20 mouse cellular contexts compared by ENCODE assay signal in genomic region chr1:71631811-71632210, GRCm38 (mm10). TPM values are rescaled to one million over a fixed set of nuclear protein-coding genes. Genes with fewer than 3 reads are reported as not detected.
DNase-seq lines count a peak whose midpoint lies in the region; ATAC-seq and TF ChIP-seq lines count a peak whose summit lies in the region.
"Had no signal": no experiment of that assay in that cellular context is flagged by ENCODE, and none has a peak within 500 bp of the region (broad histone marks: within the 10 kb centered on the region; RNA-seq: fewer than 3 reads in every experiment).

No protein-coding gene starts in this region.

- no peaks in the 10 kb centered on the region; the same call in 1 of the 2 replicates for H3K79me2 ChIP-seq in liver, adult 2 months (ENCODE audit: control insufficient read depth, insufficient read depth, low read length)
- peaks cover 24% of the 10 kb centered on the region for H3K79me2 ChIP-seq in myocyte (ENCODE audit: control insufficient read depth, insufficient read depth)

- no peak overlapping the region for H3K4me3 ChIP-seq in liver, adult 2 months (ENCODE audit: insufficient read depth, low read depth, low read length)
- H3K4me3 ChIP-seq in liver, embryonic 11.5 days (ENCODE audit: low read depth, low read length), result no peak overlapping the region
- H3K4me3 ChIP-seq in myocyte, result no peak overlapping the region
- H3K4me3 ChIP-seq: embryonic facial prominence, embryonic 10.5 days; embryonic facial prominence, embryonic 12.5 days; forebrain, embryonic 13.5 days; forebrain, embryonic 15.5 days had no signal

- 37% methylated on average over 6 of the region's 6 CpGs for WGBS in liver, adult 2 months
- 86% methylated on average over 6 of the region's 6 CpGs for WGBS in liver, embryonic 11.5 days

- TF ChIP-seq CTCF in liver, adult 2 months (IDR thresholded peaks at IDR 0.05; ENCODE audit: low read depth, low read length), result no peak

- DNase-seq in kidney, adult 8-10 months, result peak; percentile 9 to 33
- DNase-seq in kidney, adult 18-20 months, result no peak
- peak; percentile 86 for DNase-seq in liver, adult 2 months (ENCODE audit: extremely low read depth, low read depth, low spot score)
- no peak for DNase-seq in liver, embryonic 11.5 days (ENCODE audit: low spot score)
- DNase-seq in yolk sac, embryonic 10.5 days (ENCODE audit: low spot score), result peak; percentile 56
- DNase-seq in thymus, postnatal 25 days, result no peak
- DNase-seq: adrenal gland, adult 8-10 months; adrenal gland, postnatal 14 days; adrenal gland, postnatal 36 days; cerebellum, adult 11-12 months; cerebellum, adult 2 months; cerebellum, adult 9-10 months; cerebellum, postnatal 10 days; cerebellum, postnatal 25 days had no signal

- H3K27ac ChIP-seq in liver, adult 2 months (replicated peaks; ENCODE audit: insufficient read depth, low read depth, low read length), result peak overlapping the region; percentile 55
- H3K27ac ChIP-seq in liver, embryonic 11.5 days (ENCODE audit: low read depth, low read length), result no peak overlapping the region
- H3K27ac ChIP-seq: embryonic facial prominence, embryonic 10.5 days; embryonic facial prominence, embryonic 12.5 days; forebrain, embryonic 13.5 days; forebrain, embryonic 15.5 days had no signal

- peaks cover 35% of the 10 kb centered on the region for H3K4me1 ChIP-seq in liver, adult 2 months (ENCODE audit: control insufficient read depth, insufficient read depth, low read length)
- no peaks in the 10 kb centered on the region for H3K4me1 ChIP-seq in liver, embryonic 11.5 days (replicated peaks; ENCODE audit: control insufficient read depth, insufficient read depth, low read length)
- H3K4me1 ChIP-seq: embryonic facial prominence, embryonic 10.5 days; embryonic facial prominence, embryonic 12.5 days; forebrain, embryonic 13.5 days; forebrain, embryonic 15.5 days had no signal

- no peaks in the 10 kb centered on the region for H3K9me3 ChIP-seq in liver, embryonic 11.5 days (ENCODE audit: control insufficient read depth, low read length)
- H3K9me3 ChIP-seq: embryonic facial prominence, embryonic 10.5 days; embryonic facial prominence, embryonic 12.5 days; forebrain, embryonic 13.5 days; forebrain, embryonic 15.5 days had no signal

- peaks cover 64% of the 10 kb centered on the region for H3K36me3 ChIP-seq in liver, adult 2 months (ENCODE audit: control insufficient read depth, insufficient read depth, low read length)
- H3K36me3 ChIP-seq in liver, embryonic 11.5 days (ENCODE audit: control insufficient read depth, insufficient read depth, low read length), result peaks cover 28% of the 10 kb centered on the region
- H3K36me3 ChIP-seq in myocyte (ENCODE audit: control insufficient read depth, insufficient read depth), result peaks cover 96% of the 10 kb centered on the region

- H3K4me2 ChIP-seq in liver, embryonic 11.5 days, result no peak overlapping the region
- no peak overlapping the region for H3K4me2 ChIP-seq in myocyte (ENCODE audit: low read depth)
- H3K4me2 ChIP-seq: embryonic facial prominence, embryonic 12.5 days; forebrain, embryonic 13.5 days; forebrain, embryonic 15.5 days had no signal

- no peak overlapping the region for H3ac ChIP-seq in myocyte (ENCODE audit: control insufficient read depth, insufficient read length)

- ATAC-seq in liver, embryonic 11.5 days (replicated peaks; ENCODE audit: low FRiP score), result no peak
- ATAC-seq: forebrain, embryonic 13.5 days; forebrain, embryonic 15.5 days had no signal

- no peak overlapping the region for H3K9ac ChIP-seq in liver, adult 2 months (ENCODE audit: low read depth, low read length)
- H3K9ac ChIP-seq in liver, embryonic 11.5 days (ENCODE audit: low read depth, low read length), result no peak overlapping the region
- H3K9ac ChIP-seq: embryonic facial prominence, embryonic 12.5 days; forebrain, embryonic 13.5 days; forebrain, embryonic 15.5 days had no signal

- TF ChIP-seq POLR2A in liver, adult 2 months (IDR thresholded peaks at IDR 0.05; ENCODE audit: extremely low read depth, insufficient read depth, low read length), result no peak
- TF ChIP-seq POLR2A in myocyte (IDR thresholded peaks at IDR 0.05; ENCODE audit: insufficient read length, low read depth), result no peak

- no peaks in the 10 kb centered on the region for H3K27me3 ChIP-seq in liver, adult 2 months (ENCODE audit: control insufficient read depth, insufficient read depth, low read length)
- no peaks in the 10 kb centered on the region for H3K27me3 ChIP-seq in liver, embryonic 11.5 days (replicated peaks; ENCODE audit: control insufficient read depth, insufficient read depth, low read length)
- H3K27me3 ChIP-seq in myocyte (ENCODE audit: control insufficient read depth, insufficient read depth, insufficient read length), result no peaks in the 10 kb centered on the region
- H3K27me3 ChIP-seq: embryonic facial prominence, embryonic 12.5 days; forebrain, embryonic 13.5 days; forebrain, embryonic 15.5 days had no signal

TF ChIP-seq in myocyte, 11 proteins besides CTCF, POLR2A, EP300 and RAD21:
- TF ChIP-seq POLR2AphosphoS2 (IDR thresholded peaks at IDR 0.05; ENCODE audit: insufficient read length, low read depth) (peak; percentile 48), REST (IDR thresholded peaks at IDR 0.05; ENCODE audit: insufficient read depth, insufficient read length) (no peak), CEBPB (IDR thresholded peaks at IDR 0.05; ENCODE audit: insufficient read depth, poor library complexity, severe bottlenecking) (no peak), MYOD1 (IDR thresholded peaks at IDR 0.05; ENCODE audit: control insufficient read depth in 1 of 3, insufficient read length in 2 of 3, low read depth in 2 of 3) (no peak), TCF3 (IDR thresholded peaks at IDR 0.05; ENCODE audit: insufficient read length, low read depth) (no peak), TCF12 (IDR thresholded peaks at IDR 0.05; ENCODE audit: insufficient read depth, poor library complexity, severe bottlenecking) (no peak), USF1 (IDR thresholded peaks at IDR 0.05; ENCODE audit: low read depth) (no peak)

RNA-seq across cellular contexts. Expression of gene Fn1, which starts 21.2 kb away (rescaled TPM):
- 530 and 615 TPM in 2 replicates for total RNA-seq in liver, adult 2 months (2014; rRNA removed)
- 649 and 698 TPM in 2 replicates for polyA plus RNA-seq in liver, adult 2 months (2012; rRNA removed)
- 171 and 175 TPM in 2 replicates for polyA plus RNA-seq in liver, embryonic 11.5 days (2014; fragmentation: Nextera tagmentation; extraction: Ambion mirVana)
- polyA plus RNA-seq in myocyte (2012; fragmentation: generic; extraction: Trizol), result 1,265 TPM
- total RNA-seq: MEL had no signal

Comparison
In these comparisons a context has a peak if more than half of its experiments do, and no peak if none do; other contexts are left out.
1. DNase-seq: peak in kidney, adult 8-10 months (2 of 2), liver, adult 2 months (single experiment) and yolk sac, embryonic 10.5 days (single experiment); none in kidney, adult 18-20 months (single experiment), liver, embryonic 11.5 days (single experiment) and thymus, postnatal 25 days (single experiment).